Mouse (Mus musculus): Measurements from ENCODE around the gene Ccl3. TPM values are rescaled to one million over a fixed set of nuclear protein-coding genes. Genes with fewer than 3 reads are reported as not detected.

Gene Ccl3
- polyA plus RNA-seq, 1 experiment from 2014 or later, result 0.33 TPM

DNA sequence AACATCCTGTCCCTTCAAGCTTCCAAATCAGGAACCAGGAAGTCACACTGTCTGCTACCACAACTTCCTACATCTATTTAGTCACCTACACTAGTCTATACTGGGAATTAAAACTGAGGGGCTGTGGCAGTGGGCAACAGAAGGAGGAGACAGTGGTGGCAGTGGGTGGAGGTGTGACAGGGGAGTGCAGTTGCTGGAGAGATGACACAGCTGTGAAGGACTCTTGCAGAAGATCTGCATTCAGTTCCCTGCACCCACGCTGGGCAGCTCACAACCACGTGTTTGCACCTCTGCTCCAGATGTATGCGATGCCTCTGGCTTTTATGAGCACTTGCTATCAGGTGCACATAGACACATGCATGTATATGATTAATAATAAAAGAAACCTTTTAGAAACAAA lies 8.4 kb upstream of the Ccl3 start:
- H3K27ac ChIP-seq (ENCODE audit: low read depth), result no peak overlapping the region
- no peak for TF ChIP-seq CTCF (IDR thresholded peaks at IDR 0.05; ENCODE audit: low read depth)
- H3K4me2 ChIP-seq, result no peak overlapping the region
- H3K9ac ChIP-seq, result no peak overlapping the region
- no peak for DNase-seq
- no peaks in the 10 kb centered on the region for H3K9me3 ChIP-seq (ENCODE audit: low read depth, low read length)
- no peaks in the 10 kb centered on the region for H3K27me3 ChIP-seq (ENCODE audit: insufficient read depth, low read length)
- H3K36me3 ChIP-seq (ENCODE audit: insufficient read depth), result no peaks in the 10 kb centered on the region
- no peak overlapping the region for H3K4me3 ChIP-seq (ENCODE audit: low read depth, low read length)
- ATAC-seq (ENCODE audit: insufficient read depth), result no peak
- no peaks in the 10 kb centered on the region for H3K4me1 ChIP-seq (ENCODE audit: insufficient read depth)
- WGBS, result 78% methylated on average over 3 of the region's 3 CpGs

DNA sequence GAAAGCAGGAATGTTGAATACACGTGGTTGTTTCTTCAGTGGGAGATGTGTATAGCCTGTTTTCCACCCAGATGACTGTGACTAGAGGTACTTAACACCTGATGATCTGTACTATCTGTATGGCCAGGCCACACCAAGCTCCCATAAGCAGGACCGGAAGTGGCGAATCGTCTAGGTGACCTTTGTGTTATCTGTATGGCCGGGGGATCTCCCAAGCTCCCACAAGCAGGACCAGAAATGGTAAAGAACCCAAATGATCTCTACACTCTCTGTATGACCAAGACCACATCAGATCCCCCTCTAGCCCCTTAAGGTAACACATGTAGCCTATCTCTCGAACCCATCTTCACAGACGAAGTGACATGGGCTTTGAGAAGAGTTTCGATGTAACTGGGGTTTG lies 5.5 kb upstream of the Ccl3 start:
- no peak for TF ChIP-seq CTCF (IDR thresholded peaks at IDR 0.05; ENCODE audit: low read depth)
- no peak overlapping the region for H3K4me2 ChIP-seq
- no peaks in the 10 kb centered on the region for H3K9me3 ChIP-seq (ENCODE audit: low read depth, low read length)
- no peak overlapping the region for H3K9ac ChIP-seq
- DNase-seq (no peak), ATAC-seq (ENCODE audit: insufficient read depth) (no peak)
- no peaks in the 10 kb centered on the region for H3K4me1 ChIP-seq (ENCODE audit: insufficient read depth)
- no peak overlapping the region for H3K27ac ChIP-seq (ENCODE audit: low read depth)
- H3K4me3 ChIP-seq (ENCODE audit: low read depth, low read length), result no peak overlapping the region
- no peaks in the 10 kb centered on the region for H3K36me3 ChIP-seq (ENCODE audit: insufficient read depth)
- H3K27me3 ChIP-seq (ENCODE audit: insufficient read depth, low read length), result no peaks in the 10 kb centered on the region
- WGBS, result 80% methylated on average over 8 of the region's 8 CpGs

DNA sequence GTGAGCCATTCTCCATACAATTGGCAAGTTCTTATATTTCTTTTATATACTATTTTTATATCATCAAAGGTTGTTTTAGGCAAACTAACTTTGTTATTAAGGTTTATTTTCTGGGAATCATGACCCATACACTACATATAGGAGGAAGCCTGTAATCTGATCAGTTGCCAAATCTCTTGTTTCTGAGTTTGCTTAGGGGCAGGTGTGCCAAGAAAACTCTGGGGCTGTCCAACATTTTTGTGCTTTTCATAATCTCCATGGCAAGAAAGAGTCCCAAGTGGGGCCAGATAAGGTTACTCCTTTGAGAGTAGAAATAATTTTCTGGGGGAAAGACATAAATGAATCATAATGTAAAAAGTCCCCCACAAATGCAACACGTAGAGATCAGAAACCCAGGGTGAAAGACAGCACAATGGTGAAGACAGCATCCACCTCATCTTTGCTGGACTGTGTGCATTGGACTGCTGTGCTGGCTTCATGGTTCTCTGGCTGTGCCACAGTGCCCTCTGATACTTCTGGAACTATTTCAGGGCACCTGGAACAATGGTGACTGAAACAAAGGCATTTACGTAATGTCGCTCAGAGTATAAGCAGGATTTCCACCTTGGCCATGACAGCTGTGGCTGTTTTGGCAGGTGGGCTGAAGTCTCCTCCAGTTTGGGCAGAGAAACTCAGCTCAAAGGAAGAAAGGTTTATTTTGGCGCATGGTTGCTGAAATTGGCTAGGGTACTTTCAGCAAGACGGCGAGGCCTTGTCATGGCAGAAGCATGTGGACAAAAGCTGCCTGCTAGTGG lies 2.6 kb downstream of the Ccl3 start:
- H3K4me1 ChIP-seq (ENCODE audit: insufficient read depth), result no peaks in the 10 kb centered on the region
- no peak for TF ChIP-seq CTCF (IDR thresholded peaks at IDR 0.05; ENCODE audit: low read depth)
- 89% methylated on average over 6 of the region's 6 CpGs for WGBS
- H3K27ac ChIP-seq (ENCODE audit: low read depth), result no peak overlapping the region
- no peaks in the 10 kb centered on the region for H3K36me3 ChIP-seq (ENCODE audit: insufficient read depth)
- H3K4me2 ChIP-seq, result no peak overlapping the region
- H3K4me3 ChIP-seq (ENCODE audit: low read depth, low read length), result no peak overlapping the region
- no peak overlapping the region for H3K9ac ChIP-seq
- DNase-seq (peak; percentile 7), ATAC-seq (ENCODE audit: insufficient read depth) (no peak)
- no peaks in the 10 kb centered on the region for H3K9me3 ChIP-seq (ENCODE audit: low read depth, low read length)
- H3K27me3 ChIP-seq (ENCODE audit: insufficient read depth, low read length), result no peaks in the 10 kb centered on the region

DNA sequence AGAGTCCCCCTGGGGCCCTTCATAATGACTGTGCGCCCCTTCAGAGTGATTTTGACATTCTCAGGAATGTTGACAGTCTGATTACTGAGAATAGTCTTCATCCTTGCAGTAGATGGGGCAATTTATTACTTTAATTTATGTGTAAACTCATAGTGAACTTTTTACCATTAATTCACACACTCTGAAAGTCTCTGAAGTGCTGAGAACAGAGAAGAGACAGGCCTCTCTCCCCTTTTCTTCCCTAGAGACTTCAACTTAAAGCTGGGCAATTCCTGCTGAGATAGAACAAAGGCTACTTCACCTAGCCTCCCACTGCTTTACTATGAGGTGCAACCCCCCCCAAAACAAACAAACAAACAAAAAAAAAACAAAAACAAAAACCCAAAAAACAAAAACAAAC lies 3.6 kb downstream of the Ccl3 start, which contains the start of gene Rpl9-ps1:
TSS of gene Rpl9-ps1 (minus strand) at position 101 of the 400 bp plus-strand sequence.
- 63% methylated on average over 1 of the region's 1 CpGs for WGBS
- Histone ChIP-seq H3K4me3 (ENCODE audit: low read depth, low read length) (no peak within 1 kb of the TSS), H3K9me3 (ENCODE audit: low read depth, low read length) (no peaks in the 10 kb centered on the region), H3K36me3 (ENCODE audit: insufficient read depth) (no peaks in the 10 kb centered on the region), H3K4me1 (ENCODE audit: insufficient read depth) (no peaks in the 10 kb centered on the region), H3K9ac (no peak within 1 kb of the TSS), H3K27ac (ENCODE audit: low read depth) (no peak within 1 kb of the TSS), H3K27me3 (ENCODE audit: insufficient read depth, low read length) (no peaks in the 10 kb centered on the region), H3K4me2 (no peak within 1 kb of the TSS)
- no peak for DNase-seq
- no peak for ATAC-seq (ENCODE audit: insufficient read depth)
- no peak for TF ChIP-seq CTCF (IDR thresholded peaks at IDR 0.05; ENCODE audit: low read depth)

DNA sequence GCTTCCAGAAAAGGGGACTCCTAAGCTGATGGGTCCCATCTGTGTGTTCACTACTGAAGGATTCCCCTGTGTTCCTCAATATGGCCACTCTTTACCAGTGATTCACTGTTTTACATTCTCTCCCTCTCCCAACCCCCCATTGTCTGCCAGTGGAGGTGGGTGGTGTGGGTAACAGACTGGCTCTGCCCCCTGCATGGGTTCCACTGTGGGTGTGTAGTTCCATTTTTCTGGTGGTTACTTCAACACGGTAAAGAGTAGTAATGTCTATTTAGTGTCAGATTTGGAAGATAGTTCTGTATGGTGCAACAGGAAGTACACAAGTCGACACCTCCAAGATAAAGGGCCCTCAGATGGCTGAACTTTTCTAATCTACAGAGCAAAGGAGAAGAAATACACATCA lies 7.9 kb downstream of the Ccl3 start:
- Histone ChIP-seq H3K27me3 (ENCODE audit: insufficient read depth, low read length) (no peaks in the 10 kb centered on the region), H3K4me1 (ENCODE audit: insufficient read depth) (no peaks in the 10 kb centered on the region), H3K9ac (no peak overlapping the region), H3K4me3 (ENCODE audit: low read depth, low read length) (no peak overlapping the region), H3K36me3 (ENCODE audit: insufficient read depth) (no peaks in the 10 kb centered on the region), H3K4me2 (no peak overlapping the region), H3K27ac (ENCODE audit: low read depth) (no peak overlapping the region), H3K9me3 (ENCODE audit: low read depth, low read length) (no peaks in the 10 kb centered on the region)
- 60% methylated on average over 2 of the region's 2 CpGs for WGBS
- DNase-seq, result no peak
- ATAC-seq (ENCODE audit: insufficient read depth), result no peak
- no peak for TF ChIP-seq CTCF (IDR thresholded peaks at IDR 0.05; ENCODE audit: low read depth)

DNA sequence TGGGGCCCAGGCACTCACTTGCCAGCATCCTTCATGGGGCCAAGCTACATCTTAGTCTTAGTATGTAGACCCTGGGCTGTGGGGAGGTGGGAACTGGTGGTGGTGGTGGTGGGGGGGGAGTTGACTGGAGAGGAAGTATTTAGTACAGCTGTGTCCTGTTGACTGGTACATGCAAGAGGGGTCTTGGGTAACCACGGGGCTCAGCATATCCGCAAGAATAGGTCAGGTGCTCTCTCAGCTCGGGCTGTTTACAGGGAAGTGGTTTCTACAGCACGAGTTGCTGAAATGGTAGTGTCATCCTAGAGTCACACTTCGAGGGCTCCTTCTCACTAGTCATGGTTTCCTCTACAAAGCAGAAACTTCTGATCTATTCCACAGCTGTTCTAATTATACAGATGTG lies 9.0 kb downstream of the Ccl3 start:
- H3K4me1 ChIP-seq (ENCODE audit: insufficient read depth), result no peaks in the 10 kb centered on the region
- ATAC-seq (ENCODE audit: insufficient read depth) (no peak), DNase-seq (peak; percentile 3)
- H3K36me3 ChIP-seq (ENCODE audit: insufficient read depth), result no peaks in the 10 kb centered on the region
- WGBS, result 70% methylated on average over 5 of the region's 5 CpGs
- no peaks in the 10 kb centered on the region for H3K9me3 ChIP-seq (ENCODE audit: low read depth, low read length)
- H3K27me3 ChIP-seq (ENCODE audit: insufficient read depth, low read length), result no peaks in the 10 kb centered on the region
- no peak overlapping the region for H3K4me2 ChIP-seq
- H3K9ac ChIP-seq, result no peak overlapping the region
- no peak for TF ChIP-seq CTCF (IDR thresholded peaks at IDR 0.05; ENCODE audit: low read depth)
- H3K27ac ChIP-seq (ENCODE audit: low read depth), result no peak overlapping the region
- no peak overlapping the region for H3K4me3 ChIP-seq (ENCODE audit: low read depth, low read length)

DNA sequence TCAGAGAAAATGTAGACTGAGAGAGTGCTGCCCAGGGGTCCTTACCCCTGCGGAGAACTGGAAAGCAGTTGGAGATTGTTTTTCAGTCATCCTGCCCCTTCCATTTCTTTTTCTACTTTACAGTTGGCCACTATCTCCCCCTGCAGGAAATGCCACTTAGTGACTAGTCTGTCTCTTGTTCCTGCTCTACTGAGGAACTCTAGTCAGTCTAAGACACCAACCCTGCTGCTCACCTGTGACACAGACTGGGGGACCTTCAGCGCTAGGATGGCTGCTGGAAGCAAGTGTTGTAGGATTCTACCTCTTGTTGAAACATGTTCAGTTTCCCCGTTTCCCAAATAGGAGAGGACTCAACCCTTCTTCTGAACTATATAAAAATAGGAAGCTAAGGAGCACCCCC lies 9.6 kb downstream of the Ccl3 start:
- peak; percentile 43 for DNase-seq
- Histone ChIP-seq H3K27me3 (ENCODE audit: insufficient read depth, low read length) (no peaks in the 10 kb centered on the region), H3K4me2 (no peak overlapping the region), H3K27ac (ENCODE audit: low read depth) (no peak overlapping the region), H3K36me3 (ENCODE audit: insufficient read depth) (no peaks in the 10 kb centered on the region), H3K4me1 (ENCODE audit: insufficient read depth) (no peaks in the 10 kb centered on the region), H3K4me3 (ENCODE audit: low read depth, low read length) (no peak overlapping the region), H3K9me3 (ENCODE audit: low read depth, low read length) (no peaks in the 10 kb centered on the region), H3K9ac (no peak overlapping the region)
- no peak for ATAC-seq (ENCODE audit: insufficient read depth)
- TF ChIP-seq CTCF (IDR thresholded peaks at IDR 0.05; ENCODE audit: low read depth), result peak; percentile 30
- WGBS, result 54% methylated on average over 3 of the region's 3 CpGs

Data from lung, embryonic 14.5 days (tissue).